Mouse (Mus musculus) liver (tissue): ENCODE data around the gene Ppif.
A peak's percentile ranks its signal among the peaks of the same experiment; 100 is the strongest.

Experiments used
- DNase-seq: peaks from one replicate; pipeline ENCODE4 v3.0.0-alpha.2; 2020; ENCODE audit warnings: mixed read lengths

The Ppif gene

GRCm38 (mm10) chr14:25739957-25740565 is 46.1 kb downstream of the Ppif start:
- no peak for DNase-seq

GRCm38 (mm10) chr14:25741211-25741610 is 47.3 kb downstream of the Ppif start:
- DNase-seq, result no peak

GRCm38 (mm10) chr14:25741840-25742367 is 48.0 kb downstream of the Ppif start:
- DNase-seq, result no peak

- DNase-seq, result no peak
These were observed 49.0 kb downstream of the Ppif start for GRCm38 (mm10) chr14:25742943-25743342.

- no peak for DNase-seq
These were observed 51.6 kb downstream of the Ppif start for GRCm38 (mm10) chr14:25745365-25746184.

- no peak for DNase-seq
These were observed 52.4 kb downstream of the Ppif start for GRCm38 (mm10) chr14:25746371-25746770.

- peak; percentile 9 for DNase-seq
These were observed 53.3 kb downstream of the Ppif start for GRCm38 (mm10) chr14:25746971-25747945.

- DNase-seq, result no peak
These were observed 54.2 kb downstream of the Ppif start for GRCm38 (mm10) chr14:25747996-25748756.

- DNase-seq, result peak; percentile 9
These were observed 55.4 kb downstream of the Ppif start for GRCm38 (mm10) chr14:25749143-25749909.
